Mouse (Mus musculus) testis, adult 2 months (tissue): ENCODE measurements around the gene Ryr3.
"Not testable (repeated sequence)": the region's sequence is repeated elsewhere in the genome, so short reads cannot be mapped to it uniquely, and the experiment has no call there.

Experiments used
- CTCF ChIP-seq: fragments of 200-500 bp; IDR thresholded peaks from 2 replicates; pipeline ENCODE4 v1.5.1; 2012; ENCODE audit warnings: low read depth, mild to moderate bottlenecking, inconsistent platforms, low read length, moderate library complexity; ENCODE audit not compliant: control insufficient read depth, insufficient read depth, insufficient replicate concordance
- POLR2A ChIP-seq: fragments of 200-500 bp; IDR thresholded peaks from 2 replicates; pipeline ENCODE4 v1.6.1; 2012; ENCODE audit warnings: low read depth, mild to moderate bottlenecking, inconsistent platforms, low read length, moderate library complexity; ENCODE audit not compliant: control insufficient read depth

- not testable (repeated sequence) for TF ChIP-seq CTCF, POLR2A
Measured at GRCm38 (mm10) chr2:113091316-113091715, 125.6 kb downstream of the Ryr3 start.
